Mouse (Mus musculus) small intestine, adult 2 months (tissue): ENCODE measurements at regions not wholly inside any gene's neighbourhood (a gene's known extent, or its start where the extent isn't known, plus 50 kb on each side); places are given as distances from the start of the nearest gene placed in this dataset.
A peak's percentile ranks its signal among the peaks of the same experiment; 100 is the strongest.
"Not testable (repeated sequence)": the region's sequence is repeated elsewhere in the genome, so short reads cannot be mapped to it uniquely, and the experiment has no call there.

Experiments
- H3K27ac ChIP-seq: fragments of 200-500 bp; 2 replicates; pipeline ENCODE4 v1.5.1; 2012; ENCODE audit warnings: low read depth, low read length, control low read depth, inconsistent platforms; ENCODE audit not compliant: insufficient read depth
- H3K27me3 ChIP-seq: fragments of 200-500 bp; 2 replicates; pipeline ENCODE4 v1.6.1; 2012; ENCODE audit warnings: mild to moderate bottlenecking, moderate library complexity, low read length, inconsistent platforms; ENCODE audit not compliant: control insufficient read depth, insufficient read depth
- H3K36me3 ChIP-seq: fragments of 200-500 bp; 2 replicates; pipeline ENCODE4 v1.6.1; 2012; ENCODE audit warnings: mild to moderate bottlenecking, low read length, control low read depth, inconsistent platforms; ENCODE audit not compliant: control insufficient read depth, insufficient read depth
- H3K4me1 ChIP-seq: fragments of 200-500 bp; 2 replicates; pipeline ENCODE4 v1.6.1; 2012; ENCODE audit warnings: low read length, inconsistent platforms, mixed read lengths; ENCODE audit not compliant: control insufficient read depth, insufficient read depth, insufficient read length
- H3K4me3 ChIP-seq: fragments of 200-500 bp; 2 replicates; pipeline ENCODE4 v1.5.1; 2012; ENCODE audit warnings: low read depth, mild to moderate bottlenecking, control low read depth, inconsistent platforms, low read length, moderate library complexity
- CTCF ChIP-seq: fragments of 200-500 bp; IDR thresholded peaks from 2 replicates; pipeline ENCODE4 v1.5.1; 2012; ENCODE audit warnings: low read depth, mild to moderate bottlenecking, control low read depth, inconsistent platforms, low read length, moderate library complexity, mixed read lengths; ENCODE audit not compliant: insufficient replicate concordance, insufficient read length; ENCODE audit errors: extremely low read depth
- POLR2A ChIP-seq: fragments of 200-500 bp; IDR thresholded peaks from 2 replicates; pipeline ENCODE4 v1.6.1; 2012; ENCODE audit warnings: low read depth, mild to moderate bottlenecking, control low read depth, inconsistent platforms, low read length, moderate library complexity
- WGBS: fragments of 180-500 bp; shearing (Covaris S2); methylation state at CpG from one replicate; pipeline ENCODE4 v1.1.7; 2018; 5-methylcytosine and 5-hydroxymethylcytosine counted together

GRCm38 (mm10) chr14:53649189-53649588, 604.7 kb downstream of the Dad1 start:
- H3K4me3 ChIP-seq, H3K4me1 ChIP-seq, H3K27ac ChIP-seq, H3K27me3 ChIP-seq, H3K36me3 ChIP-seq: not testable (repeated sequence)
- 100% methylated on average over 2 of the region's 2 CpGs for WGBS

DNA sequence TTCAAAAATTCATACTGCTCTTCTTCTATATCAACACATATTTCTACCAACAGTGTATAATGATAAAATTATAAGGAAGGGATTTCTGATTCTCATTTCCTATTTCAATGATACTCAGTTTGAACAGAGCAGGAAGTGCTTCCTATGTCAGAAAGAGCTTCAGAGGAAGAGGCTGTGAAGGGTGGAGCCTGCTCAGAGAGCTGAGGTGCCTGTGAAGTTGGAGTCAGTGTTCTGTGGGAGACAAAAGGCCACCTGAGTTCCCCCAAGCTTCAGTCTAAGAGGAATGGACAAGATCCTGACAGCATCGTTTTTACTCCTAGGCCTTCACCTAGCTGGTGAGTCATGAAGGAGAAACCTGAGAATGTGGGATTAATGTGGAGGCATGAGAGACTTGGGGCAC, 613.5 kb downstream of the Dad1 start:
- H3K36me3 ChIP-seq, H3K4me1 ChIP-seq, H3K27ac ChIP-seq, H3K4me3 ChIP-seq, H3K27me3 ChIP-seq: not testable (repeated sequence)
- WGBS = 13% methylated on average over 1 of the region's 1 CpGs

DNA sequence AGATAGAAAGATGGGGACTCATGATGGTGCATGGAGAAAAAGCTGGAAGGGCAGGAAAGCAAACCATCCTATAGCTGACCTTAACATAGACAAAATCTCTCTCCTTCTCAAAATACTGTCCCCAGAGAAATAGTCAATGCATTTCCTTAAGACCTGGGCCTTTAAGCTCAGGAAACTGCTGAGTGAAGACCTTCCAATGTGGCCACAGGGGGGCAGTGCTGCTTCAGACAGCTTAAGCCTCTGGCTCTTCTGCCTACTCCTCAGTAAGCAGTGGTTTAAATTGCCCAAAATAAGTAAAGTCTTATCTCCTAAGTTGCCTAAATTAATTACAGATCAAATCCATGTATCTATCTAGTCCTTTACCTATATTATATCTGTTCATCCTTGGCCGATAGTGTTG, 616.2 kb downstream of the Dad1 start:
- H3K27me3 ChIP-seq, H3K4me3 ChIP-seq, H3K4me1 ChIP-seq, H3K36me3 ChIP-seq, H3K27ac ChIP-seq: not testable (repeated sequence)
- 87% methylated on average over 1 of the region's 1 CpGs for WGBS
- peak; percentile 49; the same call in 1 of the 2 replicates for TF ChIP-seq CTCF

DNA sequence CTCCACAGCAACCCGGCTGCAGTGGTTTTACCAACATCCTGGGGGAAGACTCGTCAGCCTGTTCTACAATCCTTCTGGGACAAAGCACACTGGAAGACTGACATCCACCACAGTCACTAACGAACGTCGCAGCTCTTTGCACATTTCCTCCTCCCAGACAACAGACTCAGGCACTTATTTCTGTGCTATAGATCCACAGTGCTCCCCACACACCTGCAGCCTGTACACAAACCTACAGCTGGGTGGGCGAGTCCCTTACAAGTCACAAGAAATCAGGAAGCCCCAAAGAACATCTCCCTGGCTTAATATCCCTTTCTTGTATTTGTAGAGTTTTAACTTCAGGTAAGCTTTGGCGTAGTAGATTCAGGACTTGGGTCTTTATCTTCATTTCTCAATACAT, 618.7 kb downstream of the Dad1 start:
- not testable (repeated sequence) for H3K4me3 ChIP-seq, H3K4me1 ChIP-seq, H3K36me3 ChIP-seq, H3K27me3 ChIP-seq, H3K27ac ChIP-seq
- 44% methylated on average over 7 of the region's 7 CpGs for whole genome bisulfite sequencing

- not testable (repeated sequence) for H3K36me3 ChIP-seq, H3K4me1 ChIP-seq, H3K27me3 ChIP-seq, H3K27ac ChIP-seq, H3K4me3 ChIP-seq
- WGBS = 38% methylated on average over 5 of the region's 5 CpGs
These were observed 619.5 kb downstream of the Dad1 start for GRCm38 (mm10) chr14:53634320-53634979.

DNA sequence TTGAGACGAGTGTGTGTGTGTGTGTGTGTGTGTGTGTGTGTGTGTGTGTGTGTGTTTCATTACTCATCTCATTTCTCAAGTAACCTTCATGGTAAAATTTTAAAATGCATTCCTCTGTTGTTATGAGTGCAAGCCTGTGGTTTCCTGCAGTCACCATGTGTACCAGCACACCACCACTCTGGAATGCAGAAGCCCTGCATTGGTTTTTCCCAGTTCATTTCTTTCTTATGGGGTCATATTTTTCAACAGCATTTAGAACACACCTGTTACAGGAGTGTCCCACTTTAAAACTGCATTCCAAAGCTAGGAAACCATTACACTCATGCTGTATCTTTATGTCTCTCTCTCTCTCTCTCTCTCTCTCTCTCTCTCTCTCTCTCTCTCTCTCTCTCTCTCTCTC, 620.2 kb downstream of the Dad1 start:
- H3K27me3 ChIP-seq, H3K36me3 ChIP-seq, H3K27ac ChIP-seq, H3K4me1 ChIP-seq, H3K4me3 ChIP-seq: not testable (repeated sequence)
- 50% methylated on average over 1 of the region's 1 CpGs for WGBS

DNA sequence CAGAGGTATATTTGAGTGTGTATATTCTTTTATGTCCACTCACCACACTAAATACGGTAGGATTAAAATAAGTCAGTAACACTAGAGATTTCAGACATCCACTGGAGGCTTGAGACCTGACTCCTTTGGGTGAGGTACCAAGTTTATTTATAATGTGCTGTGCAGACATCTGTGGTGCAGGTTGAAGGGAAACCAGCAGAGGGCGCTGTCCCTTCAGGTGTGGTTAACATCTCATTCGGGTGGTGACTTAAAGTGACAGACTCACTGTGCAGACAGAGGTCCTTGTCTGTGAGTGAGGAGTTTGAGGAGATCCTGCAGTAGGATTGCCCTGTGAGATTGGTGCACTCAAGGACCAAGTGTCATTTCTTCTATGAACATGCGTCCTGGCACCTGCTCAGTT, 632.5 kb downstream of the Dad1 start:
- peak; percentile 32; the same call in 1 of the 2 replicates for TF ChIP-seq CTCF
- H3K4me1 ChIP-seq = not testable (repeated sequence)
- 53% methylated on average over 4 of the region's 4 CpGs for WGBS

GRCm38 (mm10) chr14:53616061-53616460, 637.8 kb downstream of the Dad1 start:
- H3K36me3 ChIP-seq, H3K4me1 ChIP-seq, H3K27me3 ChIP-seq, H3K27ac ChIP-seq, H3K4me3 ChIP-seq: not testable (repeated sequence)
- WGBS = 16% methylated on average over 3 of the region's 3 CpGs

More for the DNA sequence above, 632.5 kb downstream of the Dad1 start:
- not testable (repeated sequence) for H3K27me3 ChIP-seq, H3K4me3 ChIP-seq, H3K27ac ChIP-seq, H3K36me3 ChIP-seq

- H3K27ac ChIP-seq = no peak overlapping the region
- no peaks in the 10 kb centered on the region for H3K4me1 ChIP-seq
- TF ChIP-seq POLR2A = no peak
- no peak for TF ChIP-seq CTCF
- no peak overlapping the region for H3K4me3 ChIP-seq
- H3K36me3 ChIP-seq = no peaks in the 10 kb centered on the region
- H3K27me3 ChIP-seq = no peaks in the 10 kb centered on the region
These were observed 639.6 kb downstream of the Dad1 start for GRCm38 (mm10) chr14:53614341-53614740.

DNA sequence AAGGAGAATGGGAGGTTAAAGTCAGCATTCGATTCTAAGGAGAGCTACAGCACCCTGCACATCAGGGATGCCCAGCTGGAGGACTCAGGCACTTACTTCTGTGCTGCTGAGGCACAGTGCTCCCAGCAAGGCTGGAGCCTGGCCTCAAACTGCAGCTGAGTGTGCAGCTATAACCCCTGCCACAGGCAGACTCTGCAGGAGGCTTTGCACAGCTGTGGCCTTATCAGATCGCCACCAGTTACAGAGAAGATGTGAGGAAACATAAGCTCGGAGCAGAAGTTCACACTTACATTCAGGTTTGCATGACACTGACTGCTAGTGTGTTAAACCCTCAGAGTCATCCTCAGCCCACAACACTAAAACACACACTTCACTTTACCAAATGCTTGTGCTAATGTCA, 654.6 kb downstream of the Dad1 start:
- not testable (repeated sequence) for H3K4me1 ChIP-seq, H3K27me3 ChIP-seq, H3K36me3 ChIP-seq, H3K27ac ChIP-seq, H3K4me3 ChIP-seq
- WGBS = 28% methylated on average over 3 of the region's 3 CpGs

- not testable (repeated sequence) for H3K4me3 ChIP-seq, H3K27me3 ChIP-seq, H3K36me3 ChIP-seq, H3K4me1 ChIP-seq, H3K27ac ChIP-seq
These were observed 656.6 kb downstream of the Dad1 start for GRCm38 (mm10) chr14:53597287-53597686.

GRCm38 (mm10) chr14:53590601-53591000, 663.3 kb downstream of the Dad1 start:
- H3K4me1 ChIP-seq, H3K36me3 ChIP-seq, H3K27me3 ChIP-seq, H3K27ac ChIP-seq, H3K4me3 ChIP-seq: not testable (repeated sequence)
- WGBS = 46% methylated on average over 6 of the region's 6 CpGs
